Comparison of ENCODE assay signal across 16 mouse cellular contexts in the genomic region with DNA sequence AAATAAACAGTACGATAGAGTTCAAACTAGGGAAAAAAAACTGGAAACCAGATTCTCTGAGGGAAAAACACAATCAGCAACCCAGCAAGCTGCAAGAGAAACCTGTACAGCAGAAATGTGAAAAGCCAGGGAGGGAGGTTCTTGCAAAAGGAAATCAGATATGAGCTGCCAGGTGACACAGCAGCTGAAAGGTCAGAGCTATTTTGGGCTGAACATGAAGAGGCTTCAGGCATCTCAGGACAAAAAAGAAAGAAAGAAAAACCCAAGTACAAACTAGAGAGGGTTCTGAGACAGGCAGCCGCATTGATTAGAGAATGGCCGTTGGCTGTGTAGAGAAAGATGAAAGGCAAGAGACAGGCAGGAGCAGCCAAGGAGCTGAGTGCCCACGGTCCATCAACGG.
DNase-seq lines count a peak whose midpoint lies in the region; ATAC-seq lines count a peak whose summit lies in the region.
"Had no signal": no experiment of that assay in that cellular context is flagged by ENCODE, and none has a peak within 500 bp of the region (broad histone marks: within the 10 kb centered on the region; RNA-seq: fewer than 3 reads in every experiment).

No protein-coding gene starts in this region.

- no peaks in the 10 kb centered on the region for H3K27me3 ChIP-seq in heart, embryonic 13.5 days (replicated peaks)
- H3K27me3 ChIP-seq in midbrain, embryonic 14.5 days (ENCODE audit: control insufficient read depth, insufficient read depth, low read length): no peaks in the 10 kb centered on the region
- H3K27me3 ChIP-seq in midbrain, embryonic 10.5 days (ENCODE audit: low read depth, poor library complexity, severe bottlenecking): no peaks in the 10 kb centered on the region
- H3K27me3 ChIP-seq in limb, embryonic 10.5 days (ENCODE audit: low read depth, poor library complexity, severe bottlenecking): no peaks in the 10 kb centered on the region
- H3K27me3 ChIP-seq: embryonic facial prominence, embryonic 12.5 days; neural tube, embryonic 13.5 days had no signal

- WGBS in heart, embryonic 13.5 days: 31% methylated on average over 5 of the region's 5 CpGs
- 78% methylated on average over 5 of the region's 5 CpGs for WGBS in midbrain, embryonic 14.5 days
- 78% methylated on average over 5 of the region's 5 CpGs for WGBS in midbrain, embryonic 10.5 days
- 41% methylated on average over 5 of the region's 5 CpGs for WGBS in limb, embryonic 10.5 days

- 0 out of 2 replicates have a peak overlapping the region, but pooled peaks have one; percentile 2 for H3K27ac ChIP-seq in heart, embryonic 13.5 days (replicated peaks)
- H3K27ac ChIP-seq in midbrain, embryonic 14.5 days (replicated peaks; ENCODE audit: low read depth, low read length): peak overlapping the region; percentile 37; the same call in 1 of the 2 replicates
- H3K27ac ChIP-seq in midbrain, embryonic 10.5 days (replicated peaks): no peak overlapping the region
- no peak overlapping the region for H3K27ac ChIP-seq in limb, embryonic 10.5 days
- H3K27ac ChIP-seq: embryonic facial prominence, embryonic 12.5 days; neural tube, embryonic 13.5 days had no signal

- H3K9me3 ChIP-seq in heart, embryonic 13.5 days: no peaks in the 10 kb centered on the region
- H3K9me3 ChIP-seq in midbrain, embryonic 14.5 days (ENCODE audit: control insufficient read depth, low read length): no peaks in the 10 kb centered on the region
- no peaks in the 10 kb centered on the region for H3K9me3 ChIP-seq in midbrain, embryonic 10.5 days (replicated peaks)
- no peaks in the 10 kb centered on the region for H3K9me3 ChIP-seq in limb, embryonic 10.5 days (replicated peaks)
- H3K9me3 ChIP-seq: embryonic facial prominence, embryonic 12.5 days; neural tube, embryonic 13.5 days had no signal

- no peaks in the 10 kb centered on the region for H3K36me3 ChIP-seq in heart, embryonic 13.5 days
- H3K36me3 ChIP-seq in midbrain, embryonic 14.5 days (ENCODE audit: control insufficient read depth, insufficient read depth, low read length): no peaks in the 10 kb centered on the region
- H3K36me3 ChIP-seq in midbrain, embryonic 10.5 days: no peaks in the 10 kb centered on the region
- H3K36me3 ChIP-seq in limb, embryonic 10.5 days: no peaks in the 10 kb centered on the region
- H3K36me3 ChIP-seq: embryonic facial prominence, embryonic 12.5 days; neural tube, embryonic 13.5 days had no signal

- H3K4me3 ChIP-seq in heart, embryonic 13.5 days: no peak overlapping the region
- H3K4me3 ChIP-seq in midbrain, embryonic 14.5 days (replicated peaks; ENCODE audit: low read depth, low read length): no peak overlapping the region
- no peak overlapping the region for H3K4me3 ChIP-seq in midbrain, embryonic 10.5 days
- no peak overlapping the region for H3K4me3 ChIP-seq in limb, embryonic 10.5 days
- H3K4me3 ChIP-seq: embryonic facial prominence, embryonic 12.5 days; neural tube, embryonic 13.5 days had no signal

- no peak overlapping the region for H3K9ac ChIP-seq in heart, embryonic 13.5 days
- no peak overlapping the region for H3K9ac ChIP-seq in midbrain, embryonic 14.5 days (replicated peaks; ENCODE audit: low read length)
- H3K9ac ChIP-seq: embryonic facial prominence, embryonic 12.5 days; neural tube, embryonic 13.5 days had no signal

- peak; percentile 10 for DNase-seq in embryo, embryonic 10 days (ENCODE audit: low spot score)
- DNase-seq in embryo, embryonic 11 days: no peak
- no peak for DNase-seq in heart, adult 8-10 months (ENCODE audit: low spot score)
- peak; percentile 29 for DNase-seq in midbrain, embryonic 14.5 days
- no peak for DNase-seq in midbrain, embryonic 10.5 days (ENCODE audit: low spot score)
- no peak for DNase-seq in left cerebral cortex, adult 8-10 months (ENCODE audit: low spot score in 2 of 2)
- no peak for DNase-seq in limb, embryonic 10.5 days (ENCODE audit: low spot score)
- DNase-seq: cerebellum, adult 9-10 months; liver; lung, adult 2 months; right cerebral cortex, postnatal 25 days; thymus, postnatal 4 days had no signal

- H3K4me2 ChIP-seq in heart, embryonic 13.5 days: peak overlapping the region; percentile 45
- no peak overlapping the region for H3K4me2 ChIP-seq in midbrain, embryonic 14.5 days (ENCODE audit: low read length)
- H3K4me2 ChIP-seq: embryonic facial prominence, embryonic 12.5 days; neural tube, embryonic 13.5 days had no signal

- H3K4me1 ChIP-seq in heart, embryonic 13.5 days: peaks cover 23% of the 10 kb centered on the region
- no peaks in the 10 kb centered on the region for H3K4me1 ChIP-seq in midbrain, embryonic 14.5 days (ENCODE audit: control insufficient read depth, insufficient read depth, low read length)
- no peaks in the 10 kb centered on the region for H3K4me1 ChIP-seq in midbrain, embryonic 10.5 days
- H3K4me1 ChIP-seq in limb, embryonic 10.5 days: peaks cover 12% of the 10 kb centered on the region

- no peak for ATAC-seq in heart, embryonic 13.5 days (ENCODE audit: extremely low read depth, insufficient number of reproducible peaks, low FRiP score, low TSS enrichment)
- ATAC-seq in midbrain, embryonic 14.5 days (ENCODE audit: low FRiP score, low TSS enrichment): no peak
- ATAC-seq: activated CD4-positive, CD25-positive, alpha-beta regulatory T cell, adult 4 months had no signal

Comparison
In these comparisons a context has a peak if more than half of its experiments do, and no peak if none do; other contexts are left out.
1. DNase-seq: peak in embryo, embryonic 10 days (single experiment) and midbrain, embryonic 14.5 days (single experiment); none in embryo, embryonic 11 days (single experiment), heart, adult 8-10 months (single experiment), midbrain, embryonic 10.5 days (single experiment), left cerebral cortex, adult 8-10 months (0 of 2) and limb, embryonic 10.5 days (single experiment).
2. H3K27ac ChIP-seq: peak in heart, embryonic 13.5 days (single experiment) and midbrain, embryonic 14.5 days (single experiment); none in midbrain, embryonic 10.5 days (single experiment) and limb, embryonic 10.5 days (single experiment).